Mouse (Mus musculus) CH12.LX (cell line): Measurements from ENCODE around the gene Gm13283.
"Not testable (repeated sequence)": the region's sequence is repeated elsewhere in the genome, so short reads cannot be mapped to it uniquely, and the experiment has no call there.

ENCODE experiments used
- MAX ChIP-seq: IDR thresholded peaks from 2 replicates; pipeline ENCODE4 v1.6.1; 2011; ENCODE audit warnings: low read length, improper control_type of control experiment
- PAX5 ChIP-seq: IDR thresholded peaks from 2 replicates; pipeline ENCODE4 v1.6.1; 2012; ENCODE audit warnings: low read length, inconsistent platforms, mixed read lengths
- UBTF ChIP-seq: IDR thresholded peaks from 2 replicates; pipeline ENCODE4 v1.6.1; 2012; ENCODE audit warnings: low read depth, mild to moderate bottlenecking, inconsistent platforms, low read length, improper control_type of control experiment, moderate library complexity

DNA sequence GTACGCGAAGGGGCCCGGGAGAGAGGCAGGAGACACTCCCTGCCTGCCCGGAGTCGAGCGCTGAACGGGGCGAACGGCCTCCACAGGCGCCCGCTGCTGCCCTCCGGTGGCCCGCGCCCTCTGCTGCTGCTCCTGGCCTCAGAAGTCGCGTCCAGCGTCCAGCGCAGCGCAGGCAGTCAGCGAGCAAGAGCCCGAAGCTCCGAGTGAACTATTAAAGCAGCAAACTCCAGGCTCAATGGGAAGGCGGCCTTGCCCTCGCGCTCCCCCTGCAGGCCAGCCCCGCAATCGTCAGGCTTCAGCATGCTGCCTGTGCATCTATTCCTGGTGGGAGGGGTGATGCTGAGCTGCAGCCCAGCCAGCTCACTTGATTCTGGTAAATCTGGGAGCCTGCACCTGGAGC lies 25.5 kb downstream of the Gm13283 start, which contains the start of gene Gm13276:
- TF ChIP-seq MAX, PAX5, UBTF: not testable (repeated sequence)
